Mouse (Mus musculus) adrenal gland, postnatal 14 days (tissue): ENCODE results near the gene Ch25h. TPM values are rescaled to one million over a fixed set of nuclear protein-coding genes. Genes with fewer than 3 reads are reported as not detected.
A peak's percentile ranks its signal among the peaks of the same experiment; 100 is the strongest.

Source experiments
- DNase-seq: peaks from one replicate; pipeline ENCODE4 v3.0.0; 2021; ENCODE audit warnings: mixed read lengths
- long read RNA-seq, 2 experiments: library from polyadenylated mRNA; stranded (forward); transcript quantifications; one replicate each; pipeline ENCODE4 v2.0.0; 2021
- total RNA-seq: library from RNA; stranded (reverse); gene quantifications from 2 replicates; pipeline ENCODE4 v1.2.3, GENCODE M21; 2021

Gene Ch25h
- 1.4 TPM in 1 of 2 replicates, not detected in the other for total RNA-seq
- long read RNA-seq, experiment 1, result 0 reads
- long read RNA-seq, experiment 2, partial matches to known transcripts, result 0 of 1 reads
- long read RNA-seq, experiment 2, other reads (novel, unspliced or antisense), result 0 of 1 reads

GRCm38 (mm10) chr19:34474991-34475971 lies at the start of gene Ch25h:
Gene Ch25h, minus strand, starts transcription at chr19:34475164.
- DNase-seq, result peak; percentile 36

- DNase-seq, result no peak
These were observed 49.7 kb upstream of the Ch25h start for GRCm38 (mm10) chr19:34524646-34525045.

GRCm38 (mm10) chr19:34523106-34523725 lies 48.3 kb upstream of the Ch25h start:
- no peak for DNase-seq

- no peak for DNase-seq
These were observed 47.0 kb upstream of the Ch25h start for GRCm38 (mm10) chr19:34521978-34522377.

GRCm38 (mm10) chr19:34521361-34521760 lies 46.4 kb upstream of the Ch25h start:
- no peak for DNase-seq

GRCm38 (mm10) chr19:34520051-34520450 lies 45.1 kb upstream of the Ch25h start:
- no peak for DNase-seq

- peak; percentile 50 for DNase-seq
These were observed 44.7 kb upstream of the Ch25h start for GRCm38 (mm10) chr19:34519646-34520045.

- DNase-seq, result peak; percentile 73
These were observed 43.8 kb upstream of the Ch25h start for GRCm38 (mm10) chr19:34518786-34519185.

GRCm38 (mm10) chr19:34517812-34518594 lies 43.0 kb upstream of the Ch25h start:
- peak; percentile 72 for DNase-seq

- DNase-seq, result peak; percentile 47
These were observed 42.2 kb upstream of the Ch25h start for GRCm38 (mm10) chr19:34517197-34517596.

GRCm38 (mm10) chr19:34516346-34516745 lies 41.4 kb upstream of the Ch25h start:
- no peak for DNase-seq

GRCm38 (mm10) chr19:34515681-34516080 lies 40.7 kb upstream of the Ch25h start:
- peak; percentile 30 for DNase-seq

- peak; percentile 23 for DNase-seq
These were observed 36.6 kb upstream of the Ch25h start for GRCm38 (mm10) chr19:34511528-34511927.

GRCm38 (mm10) chr19:34510717-34511116 lies 35.8 kb upstream of the Ch25h start:
- DNase-seq, result no peak

- no peak for DNase-seq
These were observed 30.3 kb upstream of the Ch25h start for GRCm38 (mm10) chr19:34505161-34505721.

- DNase-seq, result peak; percentile 89
These were observed 25.8 kb upstream of the Ch25h start for GRCm38 (mm10) chr19:34500763-34501162.

- no peak for DNase-seq
These were observed 21.4 kb upstream of the Ch25h start for GRCm38 (mm10) chr19:34496353-34496752.

- DNase-seq, result no peak
These were observed 18.9 kb upstream of the Ch25h start for GRCm38 (mm10) chr19:34493859-34494258.

- peak; percentile 67 for DNase-seq
These were observed 8.6 kb upstream of the Ch25h start for GRCm38 (mm10) chr19:34483547-34483946.

GRCm38 (mm10) chr19:34474228-34474990 lies 555 bp downstream of the Ch25h start:
- DNase-seq, result peak; percentile 16

- no peak for DNase-seq
These were observed 3.3 kb downstream of the Ch25h start for GRCm38 (mm10) chr19:34471703-34472102.
